Mouse (Mus musculus): ENCODE data around the gene Pnp2. TPM values are rescaled to one million over a fixed set of nuclear protein-coding genes. Genes with fewer than 3 reads are reported as not detected.

The Pnp2 gene
- polyA plus RNA-seq, 1 experiment: 3.1 TPM

- 76% methylated on average over 4 of the region's 4 CpGs for WGBS
- no peak overlapping the region for H3K4me3 ChIP-seq (ENCODE audit: extremely low read depth, insufficient read depth, insufficient read length)
- DNase-seq (ENCODE audit: low read depth in 1 of 2, low spot score in 2 of 2): no peak
- no peaks in the 10 kb centered on the region for H3K27me3 ChIP-seq (ENCODE audit: control insufficient read depth, insufficient read depth, low read length)
- H3K27ac ChIP-seq (ENCODE audit: insufficient read depth, low read length): peak overlapping the region; percentile 10; the same call in 1 of the 2 replicates
- H3K36me3 ChIP-seq (ENCODE audit: control insufficient read depth, insufficient read depth, low read length): no peaks in the 10 kb centered on the region
- H3K4me1 ChIP-seq (ENCODE audit: control insufficient read depth, insufficient read depth, insufficient read length): no peaks in the 10 kb centered on the region
- TF ChIP-seq POLR2A (IDR thresholded peaks at IDR 0.05; ENCODE audit: low read depth, low read length): no peak
- no peak for TF ChIP-seq CTCF (IDR thresholded peaks at IDR 0.05; ENCODE audit: extremely low read depth, insufficient read depth, insufficient read length, insufficient replicate concordance)
These were observed 53.0 kb downstream of the Pnp2 start for GRCm38 (mm10) chr14:51008781-51009180.

- WGBS: 85% methylated on average over 6 of the region's 6 CpGs
- Histone ChIP-seq H3K27ac (ENCODE audit: insufficient read depth, low read length) (no peak overlapping the region), H3K4me3 (ENCODE audit: extremely low read depth, insufficient read depth, insufficient read length) (no peak overlapping the region), H3K27me3 (ENCODE audit: control insufficient read depth, insufficient read depth, low read length) (no peaks in the 10 kb centered on the region), H3K4me1 (ENCODE audit: control insufficient read depth, insufficient read depth, insufficient read length) (no peaks in the 10 kb centered on the region), H3K36me3 (ENCODE audit: control insufficient read depth, insufficient read depth, low read length) (no peaks in the 10 kb centered on the region)
- DNase-seq (ENCODE audit: low read depth in 1 of 2, low spot score in 2 of 2): no peak
- TF ChIP-seq CTCF (IDR thresholded peaks at IDR 0.05; ENCODE audit: extremely low read depth, insufficient read depth, insufficient read length, insufficient replicate concordance): no peak
- TF ChIP-seq POLR2A (IDR thresholded peaks at IDR 0.05; ENCODE audit: low read depth, low read length): no peak
These were observed 53.8 kb downstream of the Pnp2 start for GRCm38 (mm10) chr14:51009572-51009971.

Other genes starting within 250 kb of the Pnp2 start
- not detected in 2 replicates for gene Olfr748, start 248.6 kb upstream of the Pnp2 start, polyA plus RNA-seq (2012; rRNA removed)
- not detected in 2 replicates for gene Olfr749, start 210.9 kb upstream of the Pnp2 start, polyA plus RNA-seq (2012; rRNA removed)
- 24.3 and 28.1 TPM in 2 replicates for gene Ttc5, start 170.5 kb upstream of the Pnp2 start, polyA plus RNA-seq (2012; rRNA removed)
- not detected in 2 replicates for gene Ccnb1ip1, start 148.3 kb upstream of the Pnp2 start, polyA plus RNA-seq (2012; rRNA removed)
- 15.6 and 17.5 TPM in 2 replicates for gene Parp2, start 148.2 kb upstream of the Pnp2 start, polyA plus RNA-seq (2012; rRNA removed)
- gene Tep1, start 85.4 kb upstream of the Pnp2 start, polyA plus RNA-seq (2012; rRNA removed): 37.8 and 38.4 TPM in 2 replicates
- 0.09 and 0.18 TPM in 2 replicates for gene Klhl33, start 58.5 kb upstream of the Pnp2 start, polyA plus RNA-seq (2012; rRNA removed)
- gene Osgep, start 31.1 kb upstream of the Pnp2 start, polyA plus RNA-seq (2012; rRNA removed): 74.2 and 145 TPM in 2 replicates
- gene Apex1, start 31.0 kb upstream of the Pnp2 start, polyA plus RNA-seq (2012; rRNA removed): 22.7 and 26.8 TPM in 2 replicates
- 87.3 and 131 TPM in 2 replicates for gene Pip4p1, start 25.1 kb upstream of the Pnp2 start, polyA plus RNA-seq (2012; rRNA removed)
- 21.4 and 27.0 TPM in 2 replicates for gene Pnp, start 24.9 kb upstream of the Pnp2 start, polyA plus RNA-seq (2012; rRNA removed)
- gene Gm49342, start 11.5 kb upstream of the Pnp2 start, polyA plus RNA-seq (2012; rRNA removed): 26.2 and 28.4 TPM in 2 replicates
- gene Rnase10, start 51.8 kb downstream of the Pnp2 start, polyA plus RNA-seq (2012; rRNA removed): not detected in 2 replicates
- not detected in 2 replicates for gene Rnase9, start 85.9 kb downstream of the Pnp2 start, polyA plus RNA-seq (2012; rRNA removed)
- not detected in 2 replicates for gene Rnase11, start 94.2 kb downstream of the Pnp2 start, polyA plus RNA-seq (2012; rRNA removed)
- gene Rnase12, start 101.7 kb downstream of the Pnp2 start, polyA plus RNA-seq (2012; rRNA removed): 0.68 and 1.1 TPM in 2 replicates
- gene Olfr750, start 118.4 kb downstream of the Pnp2 start, polyA plus RNA-seq (2012; rRNA removed): not detected in 2 replicates
- gene Rnase4, start 135.1 kb downstream of the Pnp2 start, polyA plus RNA-seq (2012; rRNA removed): 18.2 TPM in 2 replicates
- gene Ang, start 135.2 kb downstream of the Pnp2 start, polyA plus RNA-seq (2012; rRNA removed): 2.8 and 3.5 TPM in 2 replicates
- gene Eddm3b, start 158.4 kb downstream of the Pnp2 start, polyA plus RNA-seq (2012; rRNA removed): not detected in 2 replicates
- 90.3 and 109 TPM in 2 replicates for gene Rnase6, start 167.9 kb downstream of the Pnp2 start, polyA plus RNA-seq (2012; rRNA removed)
- 1,669 and 1,717 TPM in 2 replicates for gene Rnase1, start 190.8 kb downstream of the Pnp2 start, polyA plus RNA-seq (2012; rRNA removed)
- not detected in 2 replicates for gene Rnase2b, start 206.3 kb downstream of the Pnp2 start, polyA plus RNA-seq (2012; rRNA removed)
- 0.09 TPM in 1 of 2 replicates, not detected in the other for gene Ang2, start 243.2 kb downstream of the Pnp2 start, polyA plus RNA-seq (2012; rRNA removed)
- not detected in 2 replicates for gene Ear14, start 247.4 kb downstream of the Pnp2 start, polyA plus RNA-seq (2012; rRNA removed)